Mouse (Mus musculus) small intestine, adult 10 weeks (tissue): ENCODE results near the gene Rps15a. TPM values are rescaled to one million over a fixed set of nuclear protein-coding genes. Genes with fewer than 3 reads are reported as not detected.

ENCODE experiments used
- polyA plus RNA-seq: library from polyadenylated mRNA; stranded (reverse); fragments of 350-450 nt; fragmentation: Illumina TruSeq; extraction: RNeasy Lipid Tissue Mini Kit (QIAGEN cat#74804); gene quantifications from one replicate; pipeline ENCODE4 v1.2.3, GENCODE M21; 2014; ENCODE audit warnings: low replicate concordance

The Rps15a gene
- polyA plus RNA-seq, result 250 TPM

DNA sequence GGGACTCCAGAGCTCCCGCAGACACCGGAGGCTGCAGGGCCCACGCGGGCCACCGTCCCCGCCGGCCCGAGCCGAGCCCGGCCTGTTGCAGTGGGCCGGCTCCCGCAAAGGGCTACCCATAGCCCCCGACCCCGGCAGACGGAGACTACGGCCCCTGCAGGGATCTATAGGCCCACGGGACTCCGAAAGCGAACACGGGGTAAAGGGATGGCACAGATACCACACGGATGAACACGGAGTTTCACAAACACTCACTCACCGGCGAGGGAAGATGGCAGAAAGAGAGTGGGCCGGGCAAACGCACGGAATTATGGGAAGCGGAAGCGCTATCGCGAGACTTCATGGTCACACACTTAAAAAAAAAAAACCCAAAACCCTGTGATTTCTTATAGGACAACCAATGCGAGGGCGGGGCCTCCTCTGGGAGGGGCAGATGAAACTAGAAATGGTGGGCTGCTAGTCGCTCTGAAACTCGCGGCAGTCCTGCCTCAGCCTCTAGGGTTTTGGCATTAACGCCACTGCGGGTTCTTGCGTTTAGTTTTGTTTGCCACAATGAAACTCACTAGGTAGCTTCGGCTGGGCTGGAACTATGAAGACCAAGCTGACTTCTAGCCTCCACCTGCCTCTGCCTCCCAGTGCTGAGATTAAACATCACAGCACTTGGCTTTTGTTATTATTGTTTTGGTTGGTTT, at the start of gene Rps15a:
TSS of gene Rps15a (minus strand) at position 312 of the 692 bp plus-strand sequence.

DNA sequence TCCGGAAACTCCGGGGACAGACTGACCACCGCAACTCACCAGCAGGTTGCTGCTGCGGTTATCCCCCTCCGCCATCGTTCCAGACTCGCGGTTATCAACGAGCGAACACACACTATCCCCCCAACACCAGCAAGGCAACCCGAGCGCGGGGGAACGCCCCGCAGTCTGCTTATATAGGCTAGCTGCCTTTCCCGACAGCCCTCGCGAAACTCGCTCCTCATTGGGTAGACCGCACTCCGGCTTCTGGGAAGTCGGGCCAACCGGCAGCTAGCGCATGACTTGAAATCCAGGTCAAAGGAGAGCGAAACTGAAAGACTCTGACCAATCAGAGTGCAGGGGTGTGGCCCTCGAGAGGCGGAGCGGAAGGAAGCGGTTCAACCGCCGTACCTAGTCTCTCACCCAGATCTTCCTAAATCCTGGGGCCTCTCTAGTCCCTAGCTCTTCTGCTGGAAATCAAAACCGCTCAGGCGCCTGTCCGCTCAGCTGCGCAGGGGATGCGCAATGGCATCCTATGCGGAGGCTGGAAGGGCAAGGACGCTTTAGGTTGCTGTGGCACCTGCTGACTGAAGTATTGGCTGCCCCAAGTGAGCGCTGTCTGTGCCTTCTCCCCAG, 13.5 kb upstream of the Rps15a start, which contains the start of gene Arl6ip1:
TSS of gene Arl6ip1 (minus strand) at position 233 of the 612 bp plus-strand sequence.

Other genes starting within 250 kb of the Rps15a start
- gene Arl6ip1, start 13.5 kb upstream of the Rps15a start, polyA plus RNA-seq, result 402 TPM
- gene Smg1, start 127.5 kb upstream of the Rps15a start, polyA plus RNA-seq, result 70.5 TPM